Mouse (Mus musculus): Measurements from ENCODE around the gene Fry.
A peak's percentile ranks its signal among the peaks of the same experiment; 100 is the strongest.

DNA sequence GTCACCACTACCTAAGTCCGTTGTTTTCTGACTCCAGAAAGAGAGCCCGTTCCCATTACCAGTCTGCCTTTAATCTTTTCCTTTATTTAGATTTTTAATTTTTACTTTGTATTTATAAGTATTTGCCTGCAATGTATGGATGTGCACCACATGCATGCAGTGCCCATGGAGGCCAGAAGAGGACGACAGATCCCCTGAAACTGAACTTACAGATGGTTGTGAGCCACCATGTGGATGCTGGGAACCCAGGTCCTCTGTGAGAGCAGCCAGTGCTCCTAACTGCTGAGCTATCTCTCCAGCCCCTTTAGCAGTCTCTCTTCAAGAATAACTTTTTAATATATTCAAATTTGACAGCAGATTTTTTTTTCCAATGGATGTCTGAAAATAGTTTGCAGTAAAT lies 223.7 kb downstream of the Fry start:
- TF ChIP-seq POLR2A (IDR thresholded peaks at IDR 0.05; ENCODE audit: insufficient read depth, low read depth, low read length) (no peak), CTCF (IDR thresholded peaks at IDR 0.05) (peak; percentile 41)
